Mouse (Mus musculus) embryonic fibroblast, embryonic 13.5 days (primary cell): ENCODE results near the gene Cd96.

Experiments
- CTCF ChIP-seq: IDR thresholded peaks from 2 replicates; pipeline ENCODE4 v1.5.1; 2011; ENCODE audit warnings: mild to moderate bottlenecking, control low read depth, low read length, moderate library complexity, borderline replicate concordance; ENCODE audit not compliant: insufficient read depth
- POLR2A ChIP-seq: IDR thresholded peaks from 2 replicates; pipeline ENCODE4 v1.6.1; 2011; ENCODE audit warnings: low read depth, mild to moderate bottlenecking, control low read depth, low read length, moderate library complexity

GRCm38 (mm10) chr16:46011696-46012095 lies 108.4 kb downstream of the Cd96 start:
- TF ChIP-seq CTCF (no peak), POLR2A (no peak)
